Mouse (Mus musculus) limb, embryonic 12.5 days (tissue): ENCODE results near the gene Thumpd3. TPM values are rescaled to one million over a fixed set of nuclear protein-coding genes. Genes with fewer than 3 reads are reported as not detected.

Experiments used
- ATAC-seq: fragments of 200-750 bp; cut with Nextera tagmentation; 2 replicates; pipeline ENCODE4 v1.8.0; 2017; ENCODE audit warnings: low read depth, moderate TSS enrichment; ENCODE audit not compliant: insufficient number of reproducible peaks, insufficient read depth, low FRiP score, low TSS enrichment
- H3K27ac ChIP-seq: fragments of 300-500 bp; sonication (generic); 2 replicates; pipeline ENCODE4 v1.5.1; 2016; ENCODE audit warnings: mild to moderate bottlenecking, moderate library complexity
- H3K27me3 ChIP-seq: fragments of 300-500 bp; sonication (generic); 2 replicates; pipeline ENCODE4 v1.6.1; 2016; ENCODE audit warnings: mild to moderate bottlenecking, moderate library complexity
- H3K36me3 ChIP-seq: fragments of 300-500 bp; sonication (generic); 2 replicates; pipeline ENCODE4 v1.6.1; 2016; ENCODE audit warnings: mild to moderate bottlenecking, moderate library complexity
- H3K4me1 ChIP-seq: fragments of 300-500 bp; sonication (generic); replicated peaks from 2 replicates; pipeline ENCODE4 v1.6.1; 2016
- H3K4me2 ChIP-seq: fragments of 300-500 bp; sonication (generic); 2 replicates; pipeline ENCODE4 v1.6.1; 2016; ENCODE audit warnings: mild to moderate bottlenecking, moderate library complexity
- H3K4me3 ChIP-seq: fragments of 300-500 bp; sonication (generic); replicated peaks from 2 replicates; pipeline ENCODE4 v1.5.1; 2016; ENCODE audit warnings: mild to moderate bottlenecking
- H3K9ac ChIP-seq: fragments of 300-500 bp; sonication (generic); replicated peaks from 2 replicates; pipeline ENCODE4 v1.6.1; 2016; ENCODE audit warnings: mild to moderate bottlenecking, moderate library complexity
- H3K9me3 ChIP-seq: fragments of 300-500 bp; sonication (generic); 2 replicates; pipeline ENCODE4 v1.6.1; 2016; ENCODE audit warnings: mild to moderate bottlenecking, moderate library complexity
- WGBS: fragments of 180-500 bp; shearing (Covaris S2); methylation state at CpG from one replicate; pipeline ENCODE4 v1.1.7; 2016; 5-methylcytosine and 5-hydroxymethylcytosine counted together
- polyA plus RNA-seq: library from polyadenylated mRNA; unstranded; fragments of >200 nt; fragmentation: Nextera tagmentation; extraction: Ambion mirVana; gene quantifications from 2 replicates; pipeline ENCODE4 v1.2.1, GENCODE M21; 2016

Gene Thumpd3
- polyA plus RNA-seq, 1 experiment from 2014 or later = 49.7 TPM

DNA sequence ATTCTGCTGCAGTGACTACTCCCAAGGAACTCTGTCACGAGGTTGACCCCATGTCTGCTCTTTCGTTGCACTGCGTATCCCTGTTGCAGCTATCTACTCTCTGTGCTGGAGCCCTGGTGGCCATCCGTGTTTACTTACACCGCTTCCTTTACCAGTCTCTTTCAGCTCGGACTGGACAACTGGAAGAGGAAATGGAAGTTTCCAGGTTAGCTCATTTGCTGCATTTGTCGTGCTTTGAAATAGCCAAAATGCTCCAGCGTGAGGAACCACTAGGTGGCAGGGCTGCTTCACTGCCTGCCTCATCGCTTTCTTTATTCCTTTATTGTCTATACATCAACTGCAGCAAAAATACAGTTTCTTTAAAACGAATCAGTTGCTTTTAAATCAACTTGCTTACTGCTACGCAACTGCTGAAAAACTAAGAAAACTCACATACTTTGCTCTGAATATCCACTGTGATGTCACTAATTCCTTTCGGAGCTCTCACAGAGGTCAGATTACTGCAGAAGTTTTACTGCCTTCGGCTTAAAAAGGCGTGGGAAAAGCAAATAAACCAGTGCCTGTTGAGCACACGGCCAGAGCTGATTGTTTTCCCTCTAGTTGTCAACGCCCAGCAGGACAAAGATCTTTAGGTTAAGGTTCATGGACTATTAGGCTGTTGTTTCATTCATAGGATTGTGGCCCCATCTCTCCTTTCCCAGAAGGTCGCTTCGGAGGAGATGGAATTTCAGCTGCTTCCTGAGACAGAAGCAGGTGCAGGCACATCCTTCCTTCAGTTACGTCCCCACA is 7.9 kb upstream of the Thumpd3 start:
- 10% methylated on average over 19 of the region's 19 CpGs for WGBS
- H3K9me3 ChIP-seq = no peaks in the 10 kb centered on the region
- no peaks in the 10 kb centered on the region for H3K36me3 ChIP-seq
- H3K27ac ChIP-seq = peak overlapping the region; percentile 50; the same call in 1 of the 2 replicates
- H3K4me1 ChIP-seq = peaks cover 11% of the 10 kb centered on the region
- peak overlapping the region; percentile 54 for H3K4me2 ChIP-seq
- H3K9ac ChIP-seq = peak overlapping the region; percentile 13; the same call in 1 of the 2 replicates
- H3K4me3 ChIP-seq = peak overlapping the region; percentile 19
- H3K27me3 ChIP-seq = no peaks in the 10 kb centered on the region
- ATAC-seq = peak; percentile 68; the same call in 1 of the 2 replicates

DNA sequence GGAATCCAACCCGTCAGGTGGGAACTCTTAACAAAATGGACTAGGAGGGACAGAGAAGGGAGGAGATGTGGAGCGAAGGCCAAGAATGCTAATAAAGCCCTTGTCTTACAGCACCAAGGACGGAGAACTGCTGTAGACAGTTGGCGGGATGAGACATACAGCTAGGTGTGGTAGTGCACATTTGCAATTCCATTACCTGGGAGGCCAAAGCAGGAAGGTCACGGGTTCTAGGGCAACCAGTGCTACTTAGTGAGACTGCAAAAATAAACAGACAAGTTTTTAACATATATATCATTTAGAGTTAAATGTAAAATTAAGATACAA is 7.3 kb upstream of the Thumpd3 start:
- Histone ChIP-seq H3K9me3 (no peaks in the 10 kb centered on the region), H3K9ac (no peak overlapping the region), H3K4me2 (peak overlapping the region; percentile 54), H3K4me1 (peaks cover 11% of the 10 kb centered on the region), H3K27me3 (no peaks in the 10 kb centered on the region), H3K4me3 (peak overlapping the region; percentile 19; the same call in 1 of the 2 replicates), H3K27ac (peak overlapping the region; percentile 50; the same call in 1 of the 2 replicates), H3K36me3 (no peaks in the 10 kb centered on the region)
- no peak for ATAC-seq
- 50% methylated on average over 5 of the region's 5 CpGs for WGBS

DNA sequence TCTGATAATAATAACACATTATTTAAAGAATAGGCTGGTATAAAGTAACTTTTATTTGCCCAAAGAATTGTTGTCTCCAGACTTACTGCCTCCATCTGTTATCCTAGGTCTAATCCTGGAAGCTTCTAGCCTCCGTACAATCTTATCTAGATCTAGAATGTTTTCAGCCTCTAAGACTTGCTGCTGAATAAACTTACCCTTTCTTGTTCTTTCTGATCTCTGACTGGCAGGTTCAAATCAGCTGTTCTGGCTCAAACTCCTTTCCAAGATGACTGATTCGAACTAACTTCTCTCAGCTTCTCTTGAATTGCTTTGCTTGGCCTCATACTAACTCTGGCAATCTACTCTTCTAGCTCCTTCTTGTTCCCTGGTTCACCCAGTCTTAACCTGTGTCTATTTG is 5.7 kb upstream of the Thumpd3 start:
- ATAC-seq = no peak
- no peak overlapping the region for H3K27ac ChIP-seq
- no peak overlapping the region for H3K4me3 ChIP-seq
- H3K9me3 ChIP-seq = no peaks in the 10 kb centered on the region
- H3K9ac ChIP-seq = no peak overlapping the region
- H3K4me2 ChIP-seq = no peak overlapping the region
- H3K4me1 ChIP-seq = peaks cover 16% of the 10 kb centered on the region
- no peaks in the 10 kb centered on the region for H3K36me3 ChIP-seq
- H3K27me3 ChIP-seq = no peaks in the 10 kb centered on the region
- WGBS = 84% methylated on average over 2 of the region's 2 CpGs

DNA sequence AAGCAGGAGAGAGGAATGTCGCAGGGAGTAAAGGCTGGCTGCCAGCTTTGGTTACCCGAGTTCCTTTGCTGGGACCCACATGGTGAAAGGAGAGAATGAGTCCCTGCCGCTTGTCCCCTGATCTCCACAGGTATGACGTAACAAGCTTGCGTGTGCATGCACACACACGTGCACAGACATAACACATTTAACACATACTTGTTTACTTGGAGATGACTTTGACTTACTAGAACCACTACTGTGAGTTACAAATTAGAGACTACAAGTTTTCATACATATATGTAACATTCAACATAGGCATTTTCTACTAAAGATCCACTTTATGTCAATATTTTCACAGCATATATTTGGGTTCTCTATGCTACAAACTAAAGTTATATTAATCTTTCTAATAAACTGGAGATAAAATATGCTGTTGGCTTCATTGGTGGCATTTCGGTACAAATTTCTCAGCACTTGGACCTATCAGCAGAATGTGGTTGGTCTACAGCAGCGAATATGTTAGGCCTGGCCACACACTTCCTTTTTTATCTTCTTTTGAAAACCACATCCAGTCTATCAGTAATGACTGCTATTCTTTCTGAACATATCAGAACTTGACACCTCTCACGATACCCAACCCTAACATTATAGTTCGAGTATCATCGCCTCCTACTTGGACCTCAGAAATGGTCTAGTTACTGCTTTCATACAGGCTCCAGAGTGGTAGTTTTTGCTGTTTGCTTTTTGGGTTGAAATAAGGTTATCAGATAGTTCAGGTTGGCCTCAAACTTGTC is 4.6 kb upstream of the Thumpd3 start:
- Histone ChIP-seq H3K9ac (no peak overlapping the region), H3K9me3 (no peaks in the 10 kb centered on the region), H3K4me2 (no peak overlapping the region), H3K4me1 (peaks cover 18% of the 10 kb centered on the region), H3K27me3 (no peaks in the 10 kb centered on the region), H3K27ac (no peak overlapping the region), H3K36me3 (no peaks in the 10 kb centered on the region), H3K4me3 (no peak overlapping the region)
- ATAC-seq = no peak
- 85% methylated on average over 11 of the region's 11 CpGs for WGBS

DNA sequence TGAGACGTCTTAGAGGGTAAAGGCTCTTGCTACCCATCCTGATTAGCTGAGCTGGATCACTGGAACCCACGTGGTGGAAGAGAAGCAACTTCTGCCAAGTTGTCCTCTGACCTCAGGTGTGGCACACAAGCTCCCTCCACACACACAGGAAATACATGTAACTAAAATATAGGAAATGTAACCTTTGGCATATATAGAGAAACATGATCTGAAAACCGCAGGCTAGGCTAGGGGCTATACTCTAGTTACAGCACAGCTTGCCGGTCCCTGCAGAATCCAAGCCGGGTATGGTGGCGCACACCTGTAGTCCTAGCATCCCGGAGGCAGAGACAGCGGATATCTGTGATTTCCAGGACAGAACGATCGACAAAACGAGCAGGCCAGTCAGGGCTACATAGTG is 450 bp upstream of the Thumpd3 start:
- 1% methylated on average over 11 of the region's 11 CpGs for WGBS

DNA sequence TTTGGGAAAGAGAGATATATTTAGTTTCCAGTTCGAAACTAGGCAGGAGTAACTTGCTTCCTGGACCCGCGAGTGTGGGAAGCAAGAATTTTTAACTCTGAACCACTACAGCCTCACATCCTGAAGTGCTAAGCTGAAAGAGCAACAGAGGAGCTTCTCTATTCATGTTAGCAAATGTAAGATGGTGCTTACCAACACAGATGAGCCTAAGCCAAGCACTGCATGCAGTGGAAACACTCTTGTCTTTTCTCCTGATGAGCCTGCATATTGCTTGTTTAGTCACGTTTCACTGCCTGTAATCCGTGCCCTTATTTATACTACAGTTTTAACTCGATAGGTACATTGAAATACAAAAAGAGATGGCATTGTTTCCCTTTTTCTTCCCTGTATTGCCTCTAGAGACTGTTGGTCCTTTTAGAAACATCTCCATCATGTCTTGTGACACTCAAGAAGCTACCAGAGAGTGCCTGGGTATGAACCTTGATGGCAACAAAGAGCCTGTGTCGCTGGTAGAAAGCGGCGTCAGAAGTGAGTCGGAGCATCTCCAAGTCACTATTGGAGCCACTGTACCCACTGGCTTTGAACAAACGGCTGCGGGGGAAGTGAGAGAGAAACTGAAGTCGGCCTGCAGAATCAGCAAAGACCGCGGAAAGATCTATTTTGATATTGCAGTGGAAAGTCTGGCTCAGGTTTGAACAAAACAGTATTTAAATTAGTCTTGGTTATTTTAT is 1.2 kb downstream of the Thumpd3 start:
- peaks cover 36% of the 10 kb centered on the region for H3K36me3 ChIP-seq
- H3K9ac ChIP-seq = peak overlapping the region; percentile 73
- peak overlapping the region; percentile 84 for H3K4me3 ChIP-seq
- 67% methylated on average over 15 of the region's 15 CpGs for WGBS
- 0 out of 2 replicates have a peak overlapping the region, but pooled peaks have one; percentile 25 for H3K27ac ChIP-seq
- H3K9me3 ChIP-seq = no peaks in the 10 kb centered on the region
- no peak for ATAC-seq
- peaks cover 16% of the 10 kb centered on the region for H3K4me1 ChIP-seq
- peak overlapping the region; percentile 88 for H3K4me2 ChIP-seq
- no peaks in the 10 kb centered on the region for H3K27me3 ChIP-seq

More for the DNA sequence above, 450 bp upstream of the Thumpd3 start:
- H3K9ac ChIP-seq = peak overlapping the region; percentile 73
- peaks cover 16% of the 10 kb centered on the region for H3K4me1 ChIP-seq
- no peaks in the 10 kb centered on the region for H3K27me3 ChIP-seq
- peak overlapping the region; percentile 84 for H3K4me3 ChIP-seq
- H3K4me2 ChIP-seq = peak overlapping the region; percentile 88
- H3K36me3 ChIP-seq = peaks cover 22% of the 10 kb centered on the region
- peak; percentile 54 for ATAC-seq
- H3K27ac ChIP-seq = peak overlapping the region; percentile 92
- no peaks in the 10 kb centered on the region for H3K9me3 ChIP-seq

DNA sequence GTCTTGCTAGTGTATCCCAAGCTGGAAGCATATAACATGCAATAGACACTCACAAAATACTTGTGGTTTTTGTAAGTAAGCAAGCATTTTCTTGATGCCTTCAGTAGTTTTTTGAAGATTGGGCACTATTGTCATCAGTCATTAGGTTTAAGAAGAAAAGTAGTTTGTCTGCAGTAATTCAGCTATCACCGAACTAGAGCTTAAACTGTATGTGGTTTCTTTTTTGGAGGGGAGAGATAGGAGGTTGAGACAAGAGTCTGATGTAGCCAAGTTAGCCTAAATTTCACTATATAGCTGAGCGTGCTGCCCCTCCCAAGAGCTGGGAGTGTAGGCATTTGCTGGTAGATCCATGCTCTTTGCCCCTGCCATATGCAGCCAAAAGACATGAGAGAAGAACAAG is 2.3 kb downstream of the Thumpd3 start:
- no peak for ATAC-seq
- 94% methylated on average over 2 of the region's 2 CpGs for WGBS
- Histone ChIP-seq H3K27me3 (no peaks in the 10 kb centered on the region), H3K27ac (no peak overlapping the region), H3K4me2 (no peak overlapping the region), H3K9me3 (no peaks in the 10 kb centered on the region), H3K9ac (no peak overlapping the region), H3K4me3 (no peak overlapping the region), H3K4me1 (peaks cover 16% of the 10 kb centered on the region), H3K36me3 (peaks cover 46% of the 10 kb centered on the region)

DNA sequence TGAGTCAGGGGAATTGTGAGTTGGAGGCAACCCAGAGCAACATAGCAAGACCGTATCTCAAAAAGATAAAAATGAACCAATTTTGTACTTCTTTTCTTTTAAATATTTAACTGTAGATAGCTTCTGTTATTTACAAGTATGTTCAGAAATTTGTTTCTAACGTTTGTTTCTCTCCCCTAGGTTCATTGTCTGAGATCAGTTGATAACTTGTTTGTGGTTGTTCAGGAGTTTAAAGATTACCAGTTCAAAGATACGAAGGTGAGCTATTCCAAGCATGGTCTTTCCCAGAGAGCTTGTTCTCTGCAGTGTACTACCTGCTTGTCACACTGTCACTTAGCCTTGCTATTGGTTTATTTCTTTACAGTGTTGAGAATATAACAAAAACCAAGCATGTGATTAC is 3.1 kb downstream of the Thumpd3 start:
- H3K4me2 ChIP-seq = no peak overlapping the region
- no peaks in the 10 kb centered on the region for H3K9me3 ChIP-seq
- H3K4me1 ChIP-seq = peaks cover 16% of the 10 kb centered on the region
- no peak for ATAC-seq
- H3K36me3 ChIP-seq = peaks cover 54% of the 10 kb centered on the region
- no peak overlapping the region for H3K9ac ChIP-seq
- no peak overlapping the region for H3K27ac ChIP-seq
- no peak overlapping the region for H3K4me3 ChIP-seq
- no peaks in the 10 kb centered on the region for H3K27me3 ChIP-seq
- 86% methylated on average over 3 of the region's 3 CpGs for WGBS

DNA sequence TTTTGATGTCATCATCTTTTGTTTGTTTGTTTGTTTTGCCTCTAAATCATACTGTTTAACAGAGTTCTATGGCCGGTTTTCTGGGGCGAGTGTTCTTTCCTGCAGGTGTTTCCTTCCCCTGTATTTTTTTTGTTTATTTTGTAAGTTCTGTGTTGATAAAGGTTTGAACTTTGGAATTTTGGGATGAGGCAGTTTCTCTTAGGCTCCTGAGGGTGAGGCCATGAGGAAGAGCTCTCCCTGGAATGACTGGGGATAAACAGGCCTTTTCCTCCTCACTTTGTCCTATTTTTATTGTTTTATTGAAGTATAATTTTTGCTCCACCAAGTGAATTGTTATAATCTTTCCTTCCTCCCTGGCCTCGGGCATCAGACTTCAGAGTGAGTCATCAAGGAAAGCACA is 6.9 kb downstream of the Thumpd3 start:
- no peaks in the 10 kb centered on the region for H3K9me3 ChIP-seq
- 80% methylated on average over 3 of the region's 3 CpGs for WGBS
- no peak overlapping the region for H3K27ac ChIP-seq
- H3K9ac ChIP-seq = no peak overlapping the region
- H3K4me2 ChIP-seq = no peak overlapping the region
- H3K4me3 ChIP-seq = no peak overlapping the region
- H3K4me1 ChIP-seq = no peaks in the 10 kb centered on the region
- H3K36me3 ChIP-seq = peaks cover 88% of the 10 kb centered on the region
- no peak for ATAC-seq
- no peaks in the 10 kb centered on the region for H3K27me3 ChIP-seq

DNA sequence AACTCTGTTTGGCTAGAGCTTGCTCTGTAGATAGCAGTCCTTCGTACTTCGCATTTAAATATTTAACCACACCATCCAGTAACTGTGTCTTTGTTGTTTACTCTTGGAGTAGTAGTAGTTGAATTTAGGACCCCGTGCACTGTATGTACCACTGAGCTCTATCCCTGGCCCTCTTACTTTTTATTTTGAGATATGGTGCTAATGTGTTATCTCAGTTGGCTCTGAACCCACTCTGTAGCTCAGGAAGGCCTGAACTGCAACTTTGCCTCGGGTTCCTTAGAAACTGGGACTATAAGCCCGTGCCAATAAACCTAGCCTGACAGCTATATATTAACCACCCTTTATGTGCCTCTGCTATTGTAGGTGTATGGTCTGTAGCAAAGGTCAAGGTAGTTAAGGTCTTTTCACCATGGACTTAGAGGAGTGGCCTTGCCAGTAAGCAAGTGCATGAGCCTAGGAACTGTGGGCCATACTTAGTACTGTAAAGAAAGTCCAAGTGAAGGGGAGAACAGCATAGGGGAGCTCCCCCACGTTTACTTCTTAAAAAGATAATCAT is 8.6 kb downstream of the Thumpd3 start:
- no peak for ATAC-seq
- no peak overlapping the region for H3K4me2 ChIP-seq
- H3K4me1 ChIP-seq = no peaks in the 10 kb centered on the region
- H3K27ac ChIP-seq = no peak overlapping the region
- 88% methylated on average over 6 of the region's 6 CpGs for WGBS
- H3K4me3 ChIP-seq = no peak overlapping the region
- H3K9ac ChIP-seq = no peak overlapping the region
- no peaks in the 10 kb centered on the region for H3K9me3 ChIP-seq
- H3K27me3 ChIP-seq = no peaks in the 10 kb centered on the region
- peaks cover 87% of the 10 kb centered on the region for H3K36me3 ChIP-seq
